Mouse (Mus musculus) thymus, adult 2 months (tissue): Measurements from ENCODE around the gene Btbd35f12.
"Not testable (repeated sequence)": the region's sequence is repeated elsewhere in the genome, so short reads cannot be mapped to it uniquely, and the experiment has no call there.

Source experiments
- CTCF ChIP-seq: fragments of 200-500 bp; IDR thresholded peaks from 2 replicates; pipeline ENCODE4 v1.5.1; 2012; ENCODE audit warnings: mild to moderate bottlenecking, control low read depth, low read length, moderate library complexity, borderline replicate concordance; ENCODE audit not compliant: control insufficient read depth, poor library complexity, insufficient read depth; ENCODE audit errors: extremely low read depth
- POLR2A ChIP-seq: fragments of 200-500 bp; IDR thresholded peaks from 2 replicates; pipeline ENCODE4 v1.6.1; 2012; ENCODE audit warnings: mild to moderate bottlenecking, low read length, control low read depth, moderate library complexity; ENCODE audit not compliant: control insufficient read depth, poor library complexity, insufficient read depth; ENCODE audit errors: extremely low read depth

- not testable (repeated sequence) for TF ChIP-seq POLR2A, CTCF
Observed at GRCm38 (mm10) chrX:33313079-33313478, at the start of gene Btbd35f12.
